Mouse (Mus musculus): Measurements from ENCODE around the gene Gm21411. TPM values are rescaled to one million over a fixed set of nuclear protein-coding genes. Genes with fewer than 3 reads are reported as not detected.
"Not testable (repeated sequence)": the region's sequence is repeated elsewhere in the genome, so short reads cannot be mapped to it uniquely, and the experiment has no call there.

The Gm21411 gene
- not detected in 2 replicates for polyA plus RNA-seq (2012; rRNA removed)

DNA sequence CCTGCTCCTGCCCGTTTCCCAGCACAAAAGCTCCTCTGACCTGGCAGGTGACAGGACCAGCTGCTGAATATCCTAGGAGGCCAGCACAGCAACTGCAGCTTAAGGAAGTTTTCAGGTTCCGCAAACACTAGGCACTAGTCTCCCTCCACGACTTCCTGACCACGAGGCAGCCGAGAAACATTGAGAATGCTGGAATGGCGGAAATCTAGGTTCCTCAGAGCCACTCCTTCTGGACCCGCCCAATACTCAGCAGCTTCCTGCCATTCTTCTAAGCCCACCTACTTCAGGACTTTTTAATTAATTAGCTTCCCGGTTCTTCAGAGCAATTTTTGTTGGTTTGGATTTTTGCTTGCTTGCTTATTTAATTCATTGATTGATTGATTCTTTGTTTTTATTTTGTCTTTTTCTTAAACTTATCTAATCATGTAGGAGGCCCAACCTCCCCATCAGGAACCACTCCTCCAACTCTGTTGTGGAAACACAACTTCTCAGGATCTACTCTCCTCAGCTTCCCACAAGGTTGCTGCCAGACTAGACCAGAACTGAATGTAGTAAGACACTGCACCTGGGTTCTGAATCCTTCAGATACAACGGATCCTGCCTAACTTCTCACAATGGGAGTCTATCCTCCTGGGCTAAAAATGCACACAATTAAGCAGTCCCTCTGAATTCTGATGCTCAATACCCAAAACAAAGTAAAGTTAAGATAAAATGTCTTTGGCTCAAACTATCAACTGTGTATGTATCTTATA lies at the start of gene Gm21411:
Gene Gm21411, minus strand, starts transcription at position 205 of the 752 bp plus-strand sequence.
- not testable (repeated sequence) for H3K4me1 ChIP-seq (ENCODE audit: control insufficient read depth, insufficient read depth, low read length); DNase-seq; H3K27ac ChIP-seq (ENCODE audit: insufficient read depth, low read length); H3K27me3 ChIP-seq (ENCODE audit: control insufficient read depth, insufficient read depth, low read length); H3K4me3 ChIP-seq (replicated peaks; ENCODE audit: insufficient read depth, low read depth, low read length)
- WGBS = 80% methylated on average over 9 of the region's 9 CpGs

DNA sequence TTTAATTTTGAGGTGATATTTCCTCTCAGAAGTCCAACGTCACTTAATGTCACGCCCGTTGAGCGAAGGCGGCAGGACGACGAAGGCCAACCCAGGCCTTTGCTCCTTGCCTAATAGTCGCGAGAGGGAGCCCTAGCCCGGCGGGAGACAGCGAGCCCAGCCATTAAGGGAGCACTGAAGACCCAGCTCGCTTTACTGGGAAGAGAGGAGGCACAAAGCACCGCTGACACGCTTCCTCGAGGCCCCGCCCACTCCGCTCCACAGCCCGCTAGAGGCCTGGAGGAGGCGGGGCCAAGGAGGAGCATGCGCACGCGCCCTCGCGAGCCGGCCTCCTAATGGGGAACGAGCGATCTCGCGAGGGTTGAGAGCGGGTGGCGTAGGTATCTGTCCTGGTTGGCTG lies 32.3 kb upstream of the Gm21411 start:
- not testable (repeated sequence) for DNase-seq; H3K27ac ChIP-seq (ENCODE audit: insufficient read depth, low read length); H3K4me3 ChIP-seq (replicated peaks; ENCODE audit: insufficient read depth, low read depth, low read length); H3K27me3 ChIP-seq (ENCODE audit: control insufficient read depth, insufficient read depth, low read length); H3K4me1 ChIP-seq (ENCODE audit: control insufficient read depth, insufficient read depth, low read length)
- 67% methylated on average over 32 of the region's 32 CpGs for WGBS

DNA sequence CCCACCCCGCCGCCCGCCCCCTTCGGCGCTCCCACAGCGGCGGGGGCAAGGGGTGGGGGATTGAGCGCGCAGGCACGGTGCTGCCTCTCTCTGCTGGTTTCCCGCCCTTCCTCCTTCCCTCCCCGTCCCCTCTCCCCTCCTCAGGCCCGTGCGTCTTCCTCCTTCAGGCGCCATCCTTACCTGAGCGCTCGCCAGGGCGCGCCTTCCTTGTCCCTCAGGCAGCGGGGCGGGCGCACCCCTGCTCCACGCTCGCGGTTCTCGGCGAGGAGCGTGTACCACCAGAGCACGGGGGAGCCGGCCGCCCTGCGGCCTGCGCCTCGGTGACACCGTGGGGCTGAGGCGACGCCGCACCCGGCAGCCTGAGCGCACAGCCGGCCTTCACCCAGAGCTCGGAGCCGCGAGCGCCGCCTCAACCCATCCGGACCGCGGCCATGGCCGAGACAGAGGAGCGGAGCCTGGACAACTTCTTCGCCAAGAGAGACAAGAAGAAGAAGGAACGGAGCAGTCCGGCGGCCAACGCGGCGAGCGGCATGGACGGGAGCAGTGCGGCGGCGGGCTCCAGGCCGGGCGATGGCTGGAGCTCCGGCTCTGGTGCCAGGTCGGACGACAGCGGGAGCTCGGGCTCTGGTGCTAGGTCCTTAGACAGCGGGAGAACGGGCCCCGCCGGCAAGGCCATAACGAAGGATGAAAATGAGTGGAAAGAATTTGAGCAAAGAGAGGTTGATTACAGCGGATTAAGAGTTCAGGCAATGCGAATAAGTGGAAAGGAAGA lies 23.1 kb upstream of the Gm21411 start:
- H3K4me1 ChIP-seq (ENCODE audit: control insufficient read depth, insufficient read depth, low read length) = no peaks in the 10 kb centered on the region
- DNase-seq = no peak
- TF ChIP-seq CTCF (IDR thresholded peaks at IDR 0.05; ENCODE audit: borderline replicate concordance, insufficient read depth, low read depth, low read length) = no peak
- no peak for TF ChIP-seq POLR2A (IDR thresholded peaks at IDR 0.05; ENCODE audit: borderline replicate concordance, insufficient read depth, low read length)
- no peak overlapping the region for H3K27ac ChIP-seq (ENCODE audit: insufficient read depth, low read length)
- no peaks in the 10 kb centered on the region; the same call in 1 of the 2 replicates for H3K27me3 ChIP-seq (ENCODE audit: control insufficient read depth, insufficient read depth, low read length)
- H3K4me3 ChIP-seq (replicated peaks; ENCODE audit: insufficient read depth, low read depth, low read length) = no peak overlapping the region
- 10% methylated on average over 77 of the region's 77 CpGs for WGBS

GRCm38 (mm10) chr4:146915196-146915595 lies 5.8 kb upstream of the Gm21411 start:
- no peaks in the 10 kb centered on the region for H3K27me3 ChIP-seq (ENCODE audit: control insufficient read depth, insufficient read depth, low read length)
- WGBS = 77% methylated on average over 3 of the region's 3 CpGs
- TF ChIP-seq POLR2A (IDR thresholded peaks at IDR 0.05; ENCODE audit: borderline replicate concordance, insufficient read depth, low read length) = no peak
- TF ChIP-seq CTCF (IDR thresholded peaks at IDR 0.05; ENCODE audit: borderline replicate concordance, insufficient read depth, low read depth, low read length) = no peak
- no peak overlapping the region for H3K4me3 ChIP-seq (replicated peaks; ENCODE audit: insufficient read depth, low read depth, low read length)
- no peak for DNase-seq
- no peaks in the 10 kb centered on the region for H3K4me1 ChIP-seq (ENCODE audit: control insufficient read depth, insufficient read depth, low read length)
- H3K27ac ChIP-seq (ENCODE audit: insufficient read depth, low read length) = no peak overlapping the region

DNA sequence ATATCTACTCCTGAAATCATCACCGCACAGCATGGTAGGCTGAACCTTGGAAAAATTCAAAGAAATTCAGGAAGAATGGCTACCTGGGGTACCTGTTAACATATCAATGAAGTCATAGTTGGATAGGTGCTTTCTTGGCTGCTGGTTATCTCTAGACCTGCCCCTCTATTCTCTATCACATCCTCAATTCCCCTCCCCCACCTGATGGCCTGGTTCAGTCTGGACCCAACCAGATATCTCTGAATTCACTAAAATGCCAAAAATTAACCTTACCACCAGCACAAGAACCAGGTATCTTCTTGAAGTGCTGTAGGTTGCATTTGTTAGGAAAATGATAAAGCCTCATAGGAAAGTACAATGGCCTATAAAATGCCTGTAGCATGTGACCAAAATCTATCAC lies 1.3 kb downstream of the Gm21411 start:
- not testable (repeated sequence) for DNase-seq; H3K27me3 ChIP-seq (ENCODE audit: control insufficient read depth, insufficient read depth, low read length); H3K4me3 ChIP-seq (replicated peaks; ENCODE audit: insufficient read depth, low read depth, low read length); H3K4me1 ChIP-seq (ENCODE audit: control insufficient read depth, insufficient read depth, low read length); H3K27ac ChIP-seq (ENCODE audit: insufficient read depth, low read length)
- 95% methylated on average over 1 of the region's 1 CpGs for WGBS

GRCm38 (mm10) chr4:146904782-146905181 lies 4.6 kb downstream of the Gm21411 start:
- not testable (repeated sequence) for H3K4me1 ChIP-seq (ENCODE audit: control insufficient read depth, insufficient read depth, low read length); H3K4me3 ChIP-seq (replicated peaks; ENCODE audit: insufficient read depth, low read depth, low read length); H3K27ac ChIP-seq (ENCODE audit: insufficient read depth, low read length); H3K27me3 ChIP-seq (ENCODE audit: control insufficient read depth, insufficient read depth, low read length); DNase-seq
- WGBS = 69% methylated on average over 2 of the region's 2 CpGs

DNA sequence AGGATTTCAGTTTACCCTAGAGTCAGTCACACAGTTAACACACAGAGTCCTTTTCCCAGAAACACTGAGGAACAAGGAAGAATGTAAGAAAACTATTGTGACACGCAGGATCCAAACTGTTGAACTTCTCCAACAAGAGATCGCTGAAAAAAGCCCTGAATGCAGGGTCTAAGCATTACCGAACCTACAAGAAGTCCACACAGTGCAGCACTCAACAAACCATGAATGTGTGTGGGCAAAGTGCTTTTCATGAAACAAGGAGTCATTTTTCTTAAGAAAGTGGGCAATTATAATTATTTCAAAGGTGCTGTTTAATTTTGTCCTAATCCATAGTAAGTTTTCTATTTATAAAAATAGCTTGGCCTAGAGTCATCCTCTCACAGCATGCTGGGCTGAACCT lies 6.3 kb downstream of the Gm21411 start:
- not testable (repeated sequence) for H3K4me1 ChIP-seq (ENCODE audit: control insufficient read depth, insufficient read depth, low read length); H3K27me3 ChIP-seq (ENCODE audit: control insufficient read depth, insufficient read depth, low read length); H3K27ac ChIP-seq (ENCODE audit: insufficient read depth, low read length); DNase-seq; H3K4me3 ChIP-seq (replicated peaks; ENCODE audit: insufficient read depth, low read depth, low read length)
- 52% methylated on average over 3 of the region's 3 CpGs for WGBS

Other genes with a start within 250 kb of the Gm21411 start
- not detected in 2 replicates for gene Zfp989, start 62.4 kb upstream of the Gm21411 start, polyA plus RNA-seq (2012; rRNA removed)
- not detected in 2 replicates for gene Rex2, start 112.3 kb upstream of the Gm21411 start, polyA plus RNA-seq (2012; rRNA removed)
- 1.6 and 2.0 TPM in 2 replicates for gene Zfp991, start 222.4 kb upstream of the Gm21411 start, polyA plus RNA-seq (2012; rRNA removed)

Data from cerebellum, adult 2 months (tissue).